Mouse (Mus musculus): ENCODE data around the gene Pbx1. TPM values are rescaled to one million over a fixed set of nuclear protein-coding genes. Genes with fewer than 3 reads are reported as not detected.

Pbx1 gene
- total and polyA plus RNA-seq, 3 experiments = 0.10 TPM; not detected in 2

DNA sequence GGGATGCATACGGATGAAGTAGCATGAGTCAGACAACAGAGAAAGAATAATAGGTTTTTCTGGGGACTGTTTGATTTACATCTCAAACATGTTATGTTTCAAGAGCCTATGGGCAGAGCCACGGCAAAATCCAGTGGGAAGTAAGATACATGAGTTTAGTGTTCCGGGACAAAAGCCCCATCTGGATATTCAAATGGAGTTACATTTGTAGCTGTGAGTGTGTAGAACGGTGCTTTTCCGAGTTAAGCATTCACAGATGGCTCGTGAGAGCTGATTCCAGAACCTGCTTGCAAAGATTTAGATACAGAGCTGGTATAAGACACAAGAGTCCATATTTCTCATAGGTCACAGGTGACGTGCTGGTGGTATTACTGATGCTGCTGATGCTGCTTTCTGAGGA, 238.7 kb downstream of the Pbx1 start:
- H3K9ac ChIP-seq (ENCODE audit: control insufficient read depth, low read depth, low read length, poor library complexity, severe bottlenecking) = no peak overlapping the region
- no peaks in the 10 kb centered on the region for H3K9me3 ChIP-seq (replicated peaks; ENCODE audit: insufficient read depth, low read length)
- H3K4me1 ChIP-seq (ENCODE audit: control insufficient read depth in 1 of 2, insufficient read depth in 2 of 2, low read length in 2 of 2) = no peaks in the 10 kb centered on the region
- no peaks in the 10 kb centered on the region for H3K79me2 ChIP-seq (ENCODE audit: control insufficient read depth, insufficient read depth, low read length, poor library complexity)
- H3K27ac ChIP-seq (ENCODE audit: control insufficient read depth, low read depth, low read length) = no peak overlapping the region
- no peaks in the 10 kb centered on the region for H3K27me3 ChIP-seq (ENCODE audit: control insufficient read depth in 1 of 2, insufficient read depth in 2 of 2, low read length in 2 of 2)
- no peaks in the 10 kb centered on the region for H3K36me3 ChIP-seq (ENCODE audit: control insufficient read depth in 1 of 2, insufficient read depth in 2 of 2, low read length in 2 of 2)
- H3K4me3 ChIP-seq (ENCODE audit: control insufficient read depth in 1 of 2, insufficient read depth in 1 of 2, low read depth in 2 of 2, low read length in 2 of 2) = no peak overlapping the region
- no peak for DNase-seq (ENCODE audit: low read depth, low spot score)
- TF ChIP-seq BHLHE40 (IDR thresholded peaks at IDR 0.05; ENCODE audit: borderline replicate concordance, low read depth, low read length) (no peak), CHD1 (IDR thresholded peaks at IDR 0.05; ENCODE audit: low read depth, low read length) (no peak), POLR2AphosphoS2 (IDR thresholded peaks at IDR 0.05; ENCODE audit: low read length) (no peak), HCFC1 (IDR thresholded peaks at IDR 0.05; ENCODE audit: low read depth, low read length) (no peak), GABPA (IDR thresholded peaks at IDR 0.05; ENCODE audit: low read depth, low read length) (no peak), NRF1 (IDR thresholded peaks at IDR 0.05; ENCODE audit: insufficient read depth, low read depth, low read length, poor library complexity, severe bottlenecking) (no peak), E2F4 (IDR thresholded peaks at IDR 0.05; ENCODE audit: borderline replicate concordance, low read depth, low read length) (no peak), CTCF (IDR thresholded peaks at IDR 0.05 in 2 of 3, conservative IDR thresholded peaks at IDR 0.05 in 1 of 3; ENCODE audit: control insufficient read depth in 1 of 3, insufficient read depth in 1 of 3, low read depth in 2 of 3, low read length in 3 of 3, poor library complexity in 1 of 3, severe bottlenecking in 1 of 3) (no peak), MEF2A (IDR thresholded peaks at IDR 0.05; ENCODE audit: extremely low read depth, insufficient replicate concordance, low read depth, low read length, poor library complexity, severe bottlenecking) (no peak), ETS1 (IDR thresholded peaks at IDR 0.05; ENCODE audit: low read depth, low read length) (no peak)

DNA sequence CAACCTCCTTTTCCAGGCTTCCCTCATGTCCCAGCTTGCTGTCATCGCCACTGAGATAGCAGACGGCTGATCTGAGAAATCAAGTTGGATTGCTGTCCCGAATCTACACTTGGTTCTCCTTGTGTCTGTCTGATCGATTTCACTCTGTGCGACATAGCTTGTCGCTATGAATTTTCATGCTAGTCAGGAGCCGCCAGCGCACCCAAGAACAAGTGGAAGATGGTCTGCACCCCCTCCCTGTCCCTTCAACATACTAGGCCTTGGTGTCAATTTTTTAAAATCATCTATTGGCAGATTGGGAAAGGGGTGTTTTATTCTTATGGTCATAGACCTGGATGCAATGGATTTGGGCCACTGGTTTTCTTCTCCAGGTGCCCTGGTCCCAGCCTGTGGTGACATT, 249.3 kb downstream of the Pbx1 start:
- H3K9me3 ChIP-seq (replicated peaks; ENCODE audit: insufficient read depth, low read length) = no peaks in the 10 kb centered on the region
- no peak overlapping the region for H3K4me3 ChIP-seq (ENCODE audit: control insufficient read depth in 1 of 2, insufficient read depth in 1 of 2, low read depth in 2 of 2, low read length in 2 of 2)
- H3K27me3 ChIP-seq (ENCODE audit: control insufficient read depth in 1 of 2, insufficient read depth in 2 of 2, low read length in 2 of 2) = no peaks in the 10 kb centered on the region
- DNase-seq (ENCODE audit: low read depth, low spot score) = no peak
- H3K79me2 ChIP-seq (ENCODE audit: control insufficient read depth, insufficient read depth, low read length, poor library complexity) = no peaks in the 10 kb centered on the region
- H3K4me1 ChIP-seq (ENCODE audit: control insufficient read depth in 1 of 2, insufficient read depth in 2 of 2, low read length in 2 of 2) = no peaks in the 10 kb centered on the region
- H3K9ac ChIP-seq (ENCODE audit: control insufficient read depth, low read depth, low read length, poor library complexity, severe bottlenecking) = no peak overlapping the region
- no peaks in the 10 kb centered on the region for H3K36me3 ChIP-seq (ENCODE audit: control insufficient read depth in 1 of 2, insufficient read depth in 2 of 2, low read length in 2 of 2)
- no peak overlapping the region for H3K27ac ChIP-seq (ENCODE audit: control insufficient read depth, low read depth, low read length)
- TF ChIP-seq USF1 (IDR thresholded peaks at IDR 0.05; ENCODE audit: low read depth, low read length) = no peak
- no peak for TF ChIP-seq MYC (IDR thresholded peaks at IDR 0.05; ENCODE audit: low read depth, low read length)
- TF ChIP-seq USF2 (IDR thresholded peaks at IDR 0.05; ENCODE audit: borderline replicate concordance in 1 of 2, insufficient read depth in 1 of 2, low read depth in 1 of 2, low read length in 2 of 2) = no peak
- no peak for TF ChIP-seq TAL1 (IDR thresholded peaks at IDR 0.05; ENCODE audit: low read length)
- TF ChIP-seq CTCF (IDR thresholded peaks at IDR 0.05 in 2 of 3, conservative IDR thresholded peaks at IDR 0.05 in 1 of 3; ENCODE audit: control insufficient read depth in 1 of 3, insufficient read depth in 1 of 3, low read depth in 2 of 3, low read length in 3 of 3, poor library complexity in 1 of 3, severe bottlenecking in 1 of 3) = no peak

Data from MEL (cell line).